Mouse (Mus musculus): Measurements from ENCODE around the gene Ppp2r3c.
"Not testable (repeated sequence)": the region's sequence is repeated elsewhere in the genome, so short reads cannot be mapped to it uniquely, and the experiment has no call there.

The Ppp2r3c gene

DNA sequence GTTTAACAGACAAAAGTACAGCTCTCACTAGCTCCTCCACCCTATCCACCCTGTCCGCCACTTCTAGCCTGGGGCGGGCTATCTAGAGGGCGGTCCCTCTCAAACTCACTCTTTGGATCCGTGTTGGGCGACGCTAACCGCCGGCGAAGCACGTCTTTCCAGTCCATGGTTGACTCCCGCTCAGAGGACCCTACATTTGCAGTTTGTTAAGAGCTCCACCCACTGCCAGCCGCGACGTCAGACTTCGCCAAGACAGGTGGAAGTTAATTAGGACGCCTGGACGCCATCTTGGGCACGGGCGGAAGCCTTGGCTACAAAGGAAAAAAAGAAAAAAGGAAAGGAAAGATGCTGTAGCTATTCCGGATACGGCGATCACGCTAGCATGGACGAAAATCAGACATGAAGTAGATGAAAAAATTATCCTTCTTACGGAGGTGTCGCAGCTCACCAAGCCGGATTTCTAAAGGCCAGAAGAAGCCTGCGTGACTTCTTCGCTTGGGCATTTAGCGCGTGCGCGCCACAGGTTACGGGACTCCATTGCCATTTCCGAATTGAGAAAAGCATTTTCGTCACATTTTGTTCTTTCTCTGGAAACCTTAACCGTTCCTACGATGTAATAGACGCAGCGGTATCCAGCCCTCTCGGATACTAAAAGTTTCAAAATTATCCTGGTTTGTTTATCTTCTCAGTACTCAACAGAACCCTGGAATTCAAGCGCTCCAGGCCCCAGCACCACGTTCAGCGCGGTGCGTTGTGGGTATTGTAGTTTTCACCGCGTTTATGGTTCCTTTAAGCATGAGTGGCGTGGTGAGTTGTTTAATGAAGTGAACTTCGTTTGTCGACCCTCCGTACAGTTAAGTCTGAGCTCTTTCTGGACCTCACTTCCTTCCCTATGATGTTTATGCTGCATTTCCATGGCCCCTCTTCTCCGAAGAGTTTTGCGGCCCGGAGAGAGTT is at the start of gene Ppp2r3c:
Ppp2r3c (minus strand) TSS at position 514 of the 957 bp plus-strand sequence.
- peak; percentile 76 to 94 for DNase-seq (ENCODE audit: low spot score in 2 of 2)

DNA sequence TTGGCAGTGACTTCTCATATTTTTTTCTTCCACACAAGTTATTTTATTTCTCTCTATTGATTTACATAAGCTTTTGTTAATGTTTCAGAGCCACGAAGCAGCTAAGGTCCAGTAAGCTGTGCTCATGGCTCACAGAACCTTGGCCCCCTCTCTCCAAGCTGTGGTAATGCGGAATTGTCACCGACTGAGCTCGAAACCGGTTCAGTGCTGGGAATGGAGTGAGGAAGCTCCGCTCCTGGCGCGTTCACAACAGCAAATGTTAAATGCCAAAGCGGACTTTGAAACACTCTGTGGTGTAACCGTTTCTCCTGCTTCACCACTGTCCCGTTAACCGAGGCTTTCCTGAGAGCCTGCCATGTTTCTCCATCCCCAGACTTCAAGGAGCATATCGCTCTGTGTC is 41.8 kb upstream of the Ppp2r3c start:
- no peak for DNase-seq (ENCODE audit: low spot score in 2 of 2)

DNA sequence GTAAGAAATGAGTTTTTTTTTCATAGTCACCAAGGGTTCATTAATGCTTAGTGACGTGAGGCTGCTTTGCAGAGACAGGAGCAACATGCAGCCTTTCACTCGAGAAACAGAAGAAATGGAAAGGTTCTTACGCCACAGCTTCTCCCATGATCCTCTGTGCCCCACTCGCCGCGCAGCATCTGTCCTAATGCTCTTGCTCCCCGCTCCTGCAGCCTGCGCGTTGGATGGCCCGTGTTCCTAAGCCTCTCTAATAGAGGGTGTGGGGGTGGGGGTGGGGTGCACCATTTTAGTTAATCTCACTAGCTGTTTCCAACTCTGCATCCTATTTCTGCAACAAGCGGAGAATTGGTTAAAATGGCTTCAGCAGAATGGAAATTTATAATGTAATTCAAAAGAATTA is 41.2 kb upstream of the Ppp2r3c start:
- no peak for DNase-seq (ENCODE audit: low spot score in 2 of 2)

DNA sequence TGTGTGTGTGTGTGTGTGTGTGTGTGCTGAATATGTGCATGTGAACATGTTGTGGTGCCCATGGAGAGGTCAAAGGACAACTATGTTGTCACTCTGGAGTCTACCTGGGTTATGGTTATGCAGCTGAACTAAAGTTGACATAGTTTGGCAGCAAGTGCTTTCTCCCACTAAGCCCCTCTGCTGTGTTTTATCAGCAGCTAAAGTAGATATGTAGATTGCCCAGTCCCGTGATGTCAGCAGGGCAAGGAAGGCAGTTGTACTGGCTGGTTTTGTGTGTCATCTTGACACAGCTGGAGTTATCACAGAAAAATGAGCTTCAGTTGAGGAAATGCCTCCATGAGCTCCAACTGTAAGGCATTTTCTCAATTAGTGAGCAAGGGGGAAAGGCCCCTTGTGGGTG is 40.2 kb upstream of the Ppp2r3c start:
- not testable (repeated sequence) for DNase-seq (ENCODE audit: low spot score in 2 of 2)

DNA sequence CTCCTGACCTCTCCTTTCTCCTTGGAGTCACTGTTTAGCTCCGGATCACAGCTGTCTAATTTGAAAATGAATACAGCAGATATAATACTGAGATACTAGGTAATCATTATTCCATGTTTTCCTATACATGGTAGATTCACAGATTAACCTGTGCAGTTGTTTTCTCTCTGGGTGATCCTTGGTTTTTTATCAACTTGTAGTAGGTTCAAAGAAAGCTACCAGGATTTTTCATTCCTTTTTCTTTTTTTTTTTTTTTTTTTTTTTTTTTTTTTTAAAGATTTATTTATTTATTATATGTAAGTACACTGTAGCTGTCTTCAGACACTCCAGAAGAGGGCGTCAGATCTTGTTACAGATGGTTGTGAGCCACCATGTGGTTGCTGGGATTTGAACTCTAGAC is 35.7 kb upstream of the Ppp2r3c start:
- not testable (repeated sequence) for DNase-seq (ENCODE audit: low spot score in 2 of 2)

DNA sequence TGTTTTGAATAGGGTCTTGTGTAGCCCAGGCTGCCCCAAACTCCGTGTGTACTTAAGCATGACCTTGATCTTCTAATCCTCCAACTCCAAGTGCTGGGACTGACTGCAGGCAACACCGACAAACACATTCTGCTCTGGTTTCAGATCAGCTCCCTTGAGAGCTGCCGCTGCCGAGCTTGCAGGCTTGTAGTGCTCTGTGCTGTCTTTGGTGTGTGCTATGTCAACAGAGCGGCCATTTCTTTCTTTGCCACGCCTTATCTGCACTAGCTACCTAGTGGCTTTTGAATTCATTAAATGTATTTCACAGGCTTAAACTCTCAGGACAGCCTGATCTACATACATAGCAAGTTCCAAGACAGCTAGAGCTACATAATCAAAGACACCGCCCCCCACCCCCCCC is 30.9 kb upstream of the Ppp2r3c start:
- no peak for DNase-seq (ENCODE audit: low spot score in 2 of 2)

DNA sequence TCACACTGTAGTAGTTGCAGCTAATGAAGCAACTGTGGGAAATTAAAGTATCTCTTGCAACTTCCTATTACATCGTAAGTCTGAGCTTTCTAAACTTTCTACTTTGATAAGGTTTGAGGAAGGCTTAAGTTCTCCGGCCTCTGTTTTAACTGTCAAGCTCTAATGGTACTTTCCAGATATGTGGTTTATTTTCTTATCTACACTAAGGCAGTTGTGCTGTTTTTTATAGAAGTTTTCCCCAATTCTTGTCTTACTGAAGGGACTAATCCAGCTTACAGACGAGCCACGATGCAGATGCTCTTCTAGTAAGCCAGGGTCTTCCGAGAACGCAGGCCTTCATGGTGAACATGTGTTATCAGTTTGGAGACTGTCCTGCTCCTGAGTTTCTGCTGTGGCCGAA is 26.6 kb upstream of the Ppp2r3c start:
- DNase-seq (ENCODE audit: low spot score in 2 of 2), result no peak

DNA sequence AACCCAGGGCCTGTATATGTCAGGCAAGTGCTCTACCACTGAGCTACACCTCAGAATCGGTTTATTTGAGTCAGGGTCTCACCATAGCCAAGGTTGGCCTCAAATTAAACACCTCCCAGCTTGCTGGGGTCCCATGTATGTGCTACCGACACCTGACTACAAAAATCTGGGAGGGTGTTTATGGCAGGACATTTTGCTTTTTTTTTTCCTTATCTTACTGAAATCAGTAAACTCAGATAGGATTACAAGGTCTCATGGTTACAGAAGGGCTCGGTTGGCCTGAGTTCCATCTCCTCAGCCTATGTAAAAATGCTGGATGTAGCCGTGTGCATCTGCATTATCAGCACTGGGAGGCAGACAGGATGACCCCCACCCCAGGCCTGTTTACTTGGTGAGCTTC is 26.0 kb upstream of the Ppp2r3c start:
- no peak for DNase-seq (ENCODE audit: low spot score in 2 of 2)

DNA sequence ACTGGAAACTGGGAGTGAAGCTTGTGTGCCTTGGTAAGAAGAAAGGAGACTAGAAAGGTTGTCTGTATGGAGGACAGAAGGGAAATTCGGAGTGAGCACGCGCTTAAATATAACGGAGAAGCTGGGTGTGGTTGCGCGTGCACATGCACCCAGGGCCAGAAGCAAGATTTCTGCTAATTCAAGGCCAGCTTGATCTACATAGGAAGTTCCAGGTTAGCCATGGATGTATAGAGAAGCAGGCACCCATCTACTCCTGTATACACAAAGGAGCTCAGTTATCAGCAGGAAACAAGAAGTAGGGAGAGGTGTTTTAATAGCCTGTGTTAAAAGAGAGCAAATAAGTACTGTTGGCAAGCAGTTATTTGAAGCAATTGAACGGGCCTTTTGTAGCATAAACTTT is 22.9 kb upstream of the Ppp2r3c start:
- DNase-seq (ENCODE audit: low spot score in 2 of 2), result no peak

DNA sequence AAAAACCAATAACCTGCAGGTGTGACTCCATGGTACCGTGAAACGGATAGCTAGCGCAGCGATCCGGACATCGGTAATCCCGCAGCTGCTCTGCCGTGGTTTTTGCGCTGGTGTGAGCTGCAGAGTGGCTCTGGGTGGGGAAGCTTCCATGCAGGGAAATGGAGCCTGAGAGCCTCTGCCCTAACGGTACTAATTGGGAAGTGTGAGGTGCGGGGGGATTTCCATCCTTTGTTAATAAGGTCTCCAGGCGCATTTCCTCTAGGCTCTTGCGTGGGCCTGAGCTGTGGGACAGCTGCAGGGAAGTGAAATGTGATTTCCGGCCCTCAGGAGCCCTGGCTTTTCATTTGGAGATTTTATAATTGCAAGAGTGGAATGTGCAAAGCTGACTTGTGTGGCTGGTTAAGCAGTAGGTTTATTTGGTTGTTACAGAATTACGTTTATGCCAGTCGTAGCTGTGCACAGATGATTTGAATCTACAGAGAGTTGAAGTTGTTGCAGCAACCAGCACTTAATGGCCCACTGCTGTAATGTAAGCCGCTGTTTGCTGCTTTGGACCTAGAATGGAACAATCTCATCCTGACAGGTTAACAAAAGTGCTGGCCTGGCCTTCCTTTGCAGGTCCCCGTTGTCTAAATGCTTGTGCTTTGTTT is 19.0 kb upstream of the Ppp2r3c start:
- DNase-seq (ENCODE audit: low spot score in 2 of 2), result no peak

DNA sequence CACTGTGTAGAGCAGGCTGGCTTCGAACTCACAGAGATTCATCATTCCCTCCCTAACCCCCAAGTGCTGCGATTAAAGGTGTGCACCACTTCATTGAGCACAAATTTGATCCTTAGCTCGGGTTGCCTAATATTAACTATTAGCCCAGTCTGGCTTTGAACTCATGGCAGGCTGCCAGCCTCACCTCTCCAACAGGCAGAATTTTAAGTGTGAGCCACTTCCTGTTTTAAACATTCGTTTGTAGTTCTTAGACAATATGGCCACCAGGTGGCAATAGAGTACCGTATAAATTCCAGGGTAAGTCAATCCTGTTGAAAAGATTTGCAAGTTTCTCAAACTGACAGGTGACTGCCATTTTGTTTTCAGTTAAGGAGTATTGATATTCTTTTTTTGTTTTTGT is 12.4 kb upstream of the Ppp2r3c start:
- peak; percentile 32 to 83 for DNase-seq (ENCODE audit: low spot score in 2 of 2)

DNA sequence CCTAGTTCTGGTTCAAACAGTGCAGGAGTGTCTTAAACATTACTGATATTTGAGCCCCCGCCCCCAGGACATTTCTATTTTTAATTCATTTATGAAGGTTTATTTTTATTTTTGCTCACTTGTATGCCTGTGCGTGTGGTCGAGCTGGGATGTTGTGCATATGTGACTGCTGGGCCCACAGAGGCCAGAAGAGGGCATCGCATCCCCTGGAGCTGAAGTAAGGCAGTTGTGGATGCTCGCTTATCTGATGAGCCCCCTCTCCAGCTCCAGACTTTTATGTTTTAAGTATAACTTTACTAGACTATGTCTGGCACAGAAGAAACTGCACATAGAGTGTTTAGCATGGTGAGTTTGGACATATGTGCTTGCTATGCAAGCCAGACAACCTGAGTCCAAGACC is 11.1 kb upstream of the Ppp2r3c start:
- no peak for DNase-seq (ENCODE audit: low spot score in 2 of 2)

DNA sequence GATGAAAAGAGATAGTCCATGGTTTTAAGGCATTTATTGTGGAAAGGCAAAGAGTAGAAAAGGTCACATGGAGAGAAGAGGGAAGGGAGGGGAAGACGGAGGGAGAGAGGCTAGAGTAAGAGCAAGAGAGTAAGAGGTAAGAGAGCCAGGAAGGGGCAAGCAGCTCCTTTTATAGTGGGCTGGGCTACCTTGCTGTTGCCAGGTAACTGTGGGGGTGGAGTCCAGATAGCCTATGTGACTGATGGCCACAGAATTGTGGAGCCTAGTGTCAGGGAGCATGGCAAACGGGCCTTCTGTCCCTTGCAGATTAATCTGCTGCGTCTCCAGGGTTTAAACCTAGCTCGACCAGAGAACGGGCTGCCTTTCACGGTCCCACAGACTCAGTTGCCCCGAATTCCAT is 9.0 kb upstream of the Ppp2r3c start:
- no peak for DNase-seq (ENCODE audit: low spot score in 2 of 2)

DNA sequence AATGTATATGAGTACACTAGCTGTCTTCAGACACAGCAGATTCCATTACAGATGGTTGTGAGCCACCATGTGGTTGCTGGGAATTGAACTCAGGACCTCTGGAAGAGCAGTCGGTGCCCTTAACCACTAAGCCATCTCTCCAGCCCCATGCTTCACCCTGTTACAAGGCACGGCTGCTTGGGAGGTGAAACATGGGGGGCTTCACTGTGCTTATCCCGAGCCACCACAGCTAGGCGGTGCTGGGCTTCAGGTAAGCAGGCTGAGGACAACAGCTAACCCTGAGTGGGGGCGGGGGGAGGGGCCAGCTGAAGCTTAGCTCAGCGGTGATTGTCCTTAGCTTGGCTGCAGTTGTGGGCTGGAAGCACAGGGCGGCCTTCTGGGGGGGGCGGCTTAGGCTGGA is 6.7 kb upstream of the Ppp2r3c start:
- DNase-seq (ENCODE audit: low spot score in 2 of 2), result no peak

DNA sequence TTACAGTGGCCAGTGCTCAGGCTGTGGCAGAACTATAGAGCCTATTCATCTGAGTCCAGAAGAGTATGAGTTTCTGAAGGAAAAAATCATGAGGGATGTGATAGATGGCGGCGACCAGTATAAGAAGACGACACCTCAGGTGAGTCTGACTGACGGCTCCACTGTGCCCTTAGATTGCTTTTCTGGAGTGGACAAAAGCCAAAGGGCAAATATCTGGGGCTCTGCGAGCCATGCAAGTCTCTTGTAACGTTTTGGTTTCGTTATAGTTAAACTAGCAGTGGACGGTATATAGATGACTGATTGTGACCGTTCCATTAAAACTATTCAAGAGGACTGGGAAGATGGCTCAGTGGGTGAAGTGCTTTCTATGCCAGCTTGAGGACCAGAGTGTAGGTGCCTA is 5.9 kb upstream of the Ppp2r3c start:
- DNase-seq (ENCODE audit: low spot score in 2 of 2), result no peak

DNA sequence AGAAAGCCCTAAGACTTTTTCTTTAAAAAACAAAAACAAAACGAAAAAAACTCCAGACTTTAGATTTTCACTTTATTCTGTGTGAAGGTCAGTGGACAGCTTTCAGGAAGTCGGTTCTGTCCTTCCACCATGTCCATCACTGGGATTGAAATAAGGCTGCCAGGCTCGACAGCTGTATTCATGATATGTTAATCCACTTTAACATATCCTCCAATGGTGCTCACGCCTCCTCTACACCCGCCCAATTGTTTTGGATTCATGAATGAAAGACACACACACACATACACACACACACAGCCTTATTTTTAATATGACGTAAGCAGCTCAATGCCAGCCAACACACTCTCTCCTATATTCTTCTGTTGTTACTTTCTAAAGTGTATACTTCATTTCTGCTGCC is 4.8 kb upstream of the Ppp2r3c start:
- DNase-seq (ENCODE audit: low spot score in 2 of 2), result no peak

DNA sequence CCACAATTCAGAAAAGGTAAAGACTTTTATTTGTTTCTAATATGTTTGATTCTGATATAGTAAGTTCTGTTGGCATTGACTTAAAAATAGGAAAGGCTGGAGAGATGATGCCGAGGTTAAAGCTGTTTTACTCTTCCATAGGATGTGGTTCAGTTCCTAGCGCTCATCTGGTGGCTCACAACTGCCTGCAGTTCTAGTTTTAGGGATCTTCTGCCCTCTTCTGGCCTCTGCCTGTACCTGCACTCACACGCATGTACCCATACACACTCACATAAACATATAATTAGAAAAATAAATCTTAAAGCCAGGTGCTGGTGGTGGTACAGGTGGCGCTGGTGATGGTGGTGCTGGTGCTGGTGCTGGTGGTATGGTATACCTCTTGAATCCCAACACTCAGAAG is 3.6 kb upstream of the Ppp2r3c start:
- no peak for DNase-seq (ENCODE audit: low spot score in 2 of 2)

DNA sequence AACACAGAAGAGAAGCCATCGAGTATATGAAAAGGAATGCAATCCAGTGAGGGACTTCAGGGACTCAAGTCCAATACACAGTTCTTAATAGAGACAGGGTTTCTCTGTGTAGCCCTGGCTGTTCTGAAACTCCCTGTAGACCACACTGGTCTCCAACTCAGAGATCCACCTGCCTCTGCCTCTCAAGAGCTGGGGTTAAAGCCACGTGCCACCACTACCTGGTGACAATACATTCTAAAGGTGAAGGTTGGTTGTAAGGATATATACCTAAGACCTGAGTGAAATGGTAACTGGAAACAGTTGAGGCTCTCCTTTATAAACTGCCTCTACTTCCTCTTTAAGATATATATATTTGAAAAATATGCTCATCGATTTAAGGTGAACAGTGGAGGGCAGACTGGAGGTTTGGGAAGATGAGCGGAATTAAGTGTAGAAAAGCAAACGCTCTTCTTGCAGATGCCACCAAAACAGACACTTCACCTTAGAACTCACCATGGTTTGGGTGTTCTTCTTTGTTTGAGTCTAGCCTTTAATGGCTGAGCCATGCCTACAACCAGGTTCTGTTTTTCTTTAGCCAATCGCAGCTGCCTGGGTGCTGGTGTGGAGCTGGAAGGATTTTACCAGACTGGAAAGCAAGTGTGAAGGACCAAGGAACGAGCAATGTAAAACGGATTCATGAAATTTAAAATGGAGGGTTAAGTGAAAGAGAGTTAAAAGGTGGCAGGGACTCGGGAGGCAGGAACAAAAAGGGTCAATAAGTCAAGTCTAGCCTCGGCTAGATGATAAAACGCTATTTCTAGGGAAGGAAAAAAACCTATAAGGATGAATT is 1.1 kb downstream of the Ppp2r3c start:
- DNase-seq (ENCODE audit: low spot score in 2 of 2), result no peak

DNA sequence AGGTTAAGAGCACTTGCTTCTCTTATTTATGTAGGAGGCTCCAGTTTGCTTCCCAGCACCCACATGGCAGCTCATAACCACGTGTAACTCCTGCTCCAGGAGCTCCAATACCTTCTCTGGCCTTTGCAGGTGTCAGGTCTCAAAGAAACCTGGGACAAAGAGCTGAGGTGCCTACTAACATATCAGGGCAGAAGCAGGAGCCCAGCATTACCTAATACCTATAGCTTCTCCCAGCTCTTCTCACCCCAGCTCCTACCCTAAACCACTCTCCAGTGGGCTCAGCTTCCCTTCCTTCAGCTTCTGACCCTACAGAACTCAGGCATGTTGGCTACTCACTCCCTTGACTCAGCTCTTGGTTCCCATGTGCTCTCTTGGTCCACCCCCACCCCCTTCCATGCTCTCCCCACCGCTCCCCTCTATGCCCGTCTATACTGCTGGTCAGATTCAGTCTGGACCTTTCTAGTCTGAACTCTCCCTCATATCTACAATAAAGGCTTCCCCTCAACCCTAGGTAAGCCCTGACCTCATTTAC is 1.9 kb downstream of the Ppp2r3c start:
- DNase-seq (ENCODE audit: low spot score in 2 of 2), result no peak

DNA sequence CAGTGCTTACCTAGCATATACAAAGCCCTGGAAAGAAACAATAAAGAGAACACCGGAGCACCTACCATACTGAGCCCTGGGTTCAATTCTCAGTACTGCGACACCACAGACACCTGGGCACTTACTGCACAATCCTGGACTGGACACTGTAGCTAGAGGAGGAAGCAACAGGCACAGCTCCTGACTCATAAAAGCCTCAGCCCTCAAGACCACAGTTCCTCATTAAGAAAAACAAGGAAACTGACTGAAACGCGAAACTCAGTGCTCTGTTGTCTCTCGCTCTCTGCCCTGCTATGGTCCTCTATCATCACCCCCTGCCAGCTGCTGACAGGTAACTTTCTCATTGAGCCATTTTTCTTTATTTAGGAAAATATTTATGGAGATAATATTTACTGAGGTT is 3.5 kb downstream of the Ppp2r3c start, which contains the start of gene 1110008L16Rik:
1110008L16Rik (plus strand) TSS at position 242 of the 400 bp plus-strand sequence.
- DNase-seq (ENCODE audit: low spot score in 2 of 2), result no peak

DNA sequence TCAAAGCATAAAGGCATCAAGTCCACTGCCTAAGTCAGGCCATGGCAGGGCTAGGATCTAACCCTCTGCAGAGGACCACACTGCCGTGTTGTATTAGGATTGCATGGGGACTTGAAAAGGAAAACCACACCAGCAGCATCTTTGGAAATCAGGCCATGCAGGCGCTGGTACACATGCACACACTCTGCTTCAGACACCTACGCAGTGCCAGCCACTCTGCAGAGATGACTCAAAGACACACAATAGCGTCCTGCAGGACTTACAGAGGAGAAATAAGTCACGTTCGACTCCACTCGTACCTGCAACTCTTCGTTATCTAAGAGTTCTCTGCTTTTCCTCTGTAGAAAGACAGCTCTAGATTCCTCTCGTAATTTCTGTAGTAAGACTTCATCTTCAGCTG is 4.7 kb downstream of the Ppp2r3c start:
- DNase-seq (ENCODE audit: low spot score in 2 of 2), result peak in 1 of 2 experiments; percentile 55

DNA sequence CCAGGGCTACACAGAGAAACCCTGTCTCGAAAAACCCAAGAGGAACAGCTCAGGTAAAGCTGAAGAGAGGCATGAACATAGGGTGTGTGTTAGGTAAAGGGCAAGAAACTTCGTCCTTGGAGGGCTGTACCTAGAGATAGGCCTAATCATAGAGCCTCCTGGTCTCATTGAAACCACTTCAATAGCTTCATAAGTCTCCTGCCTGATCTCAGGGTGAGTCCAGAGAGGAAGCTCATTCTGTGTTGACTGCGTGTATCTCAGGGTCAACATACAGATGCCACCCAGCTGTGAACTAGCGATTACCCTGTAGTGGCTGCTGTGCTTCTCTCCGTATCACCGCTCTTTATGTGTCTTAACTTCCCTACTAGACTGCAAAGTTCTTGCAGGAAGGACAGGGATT is 25.2 kb downstream of the Ppp2r3c start:
- DNase-seq (ENCODE audit: low spot score in 2 of 2), result not testable (repeated sequence)
